Mouse (Mus musculus): Measurements from ENCODE around the gene AI464131. TPM values are rescaled to one million over a fixed set of nuclear protein-coding genes. Genes with fewer than 3 reads are reported as not detected.

The AI464131 gene
- polyA plus RNA-seq, 1 experiment from 2014 or later = 3.9 TPM

GRCm38 (mm10) chr4:41505131-41505551 lies 2.3 kb upstream of the AI464131 start:
- TF ChIP-seq CTCF (IDR thresholded peaks at IDR 0.05; ENCODE audit: low read depth) (peak; percentile 59), EP300 (optimal IDR thresholded peaks at IDR 0.05) (no peak)
- H3K36me3 ChIP-seq (ENCODE audit: control insufficient read depth, insufficient read depth, low read length) = no peaks in the 10 kb centered on the region
- H3K4me1 ChIP-seq (replicated peaks; ENCODE audit: control insufficient read depth, insufficient read depth) = peaks cover 6% of the 10 kb centered on the region; the same call in 1 of the 2 replicates
- H3K27ac ChIP-seq (replicated peaks) = no peak overlapping the region
- H3K4me3 ChIP-seq (ENCODE audit: low read depth, low read length) = no peak overlapping the region
- no peaks in the 10 kb centered on the region for H3K27me3 ChIP-seq (ENCODE audit: control insufficient read depth, insufficient read depth, low read length)
- no peak overlapping the region for H3K9ac ChIP-seq (ENCODE audit: low read length)
- 58% methylated on average over 11 of the region's 11 CpGs for WGBS
- H3K4me2 ChIP-seq (replicated peaks; ENCODE audit: low read depth) = no peak overlapping the region
- H3K9me3 ChIP-seq (ENCODE audit: control insufficient read depth, low read length) = no peaks in the 10 kb centered on the region
- DNase-seq (ENCODE audit: low spot score) = no peak
- no peak for ATAC-seq (ENCODE audit: low FRiP score, low TSS enrichment)

- H3K4me3 ChIP-seq (ENCODE audit: low read depth, low read length) = no peak overlapping the region
- TF ChIP-seq EP300 (optimal IDR thresholded peaks at IDR 0.05) = no peak
- peak; percentile 56 for TF ChIP-seq CTCF (IDR thresholded peaks at IDR 0.05; ENCODE audit: low read depth)
- H3K9ac ChIP-seq (ENCODE audit: low read length) = no peak overlapping the region
- H3K36me3 ChIP-seq (ENCODE audit: control insufficient read depth, insufficient read depth, low read length) = no peaks in the 10 kb centered on the region
- peaks cover 6% of the 10 kb centered on the region; the same call in 1 of the 2 replicates for H3K4me1 ChIP-seq (replicated peaks; ENCODE audit: control insufficient read depth, insufficient read depth)
- WGBS = 70% methylated on average over 5 of the region's 5 CpGs
- no peaks in the 10 kb centered on the region; the same call in 1 of the 2 replicates for H3K27me3 ChIP-seq (ENCODE audit: control insufficient read depth, insufficient read depth, low read length)
- H3K9me3 ChIP-seq (ENCODE audit: control insufficient read depth, low read length) = no peaks in the 10 kb centered on the region
- no peak overlapping the region for H3K4me2 ChIP-seq (replicated peaks; ENCODE audit: low read depth)
- H3K27ac ChIP-seq (replicated peaks) = no peak overlapping the region
- no peak for ATAC-seq (ENCODE audit: low FRiP score, low TSS enrichment)
- no peak for DNase-seq (ENCODE audit: low spot score)
Measured at GRCm38 (mm10) chr4:41504325-41504724, 1.4 kb upstream of the AI464131 start.

GRCm38 (mm10) chr4:41502171-41502940 lies 520 bp downstream of the AI464131 start:
- peaks cover 10% of the 10 kb centered on the region; the same call in 1 of the 2 replicates for H3K4me1 ChIP-seq (replicated peaks; ENCODE audit: control insufficient read depth, insufficient read depth)
- no peaks in the 10 kb centered on the region for H3K9me3 ChIP-seq (ENCODE audit: control insufficient read depth, low read length)
- peak overlapping the region; percentile 67 for H3K27ac ChIP-seq (replicated peaks)
- peak overlapping the region; percentile 89 for H3K4me2 ChIP-seq (replicated peaks; ENCODE audit: low read depth)
- peak; percentile 43 for ATAC-seq (ENCODE audit: low FRiP score, low TSS enrichment)
- peak; percentile 45 for DNase-seq (ENCODE audit: low spot score)
- TF ChIP-seq EP300 (optimal IDR thresholded peaks at IDR 0.05) = no peak
- TF ChIP-seq CTCF (IDR thresholded peaks at IDR 0.05; ENCODE audit: low read depth) = no peak
- 18% methylated on average over 20 of the region's 20 CpGs for WGBS
- H3K4me3 ChIP-seq (ENCODE audit: low read depth, low read length) = peak overlapping the region; percentile 52
- peaks cover 7% of the 10 kb centered on the region for H3K27me3 ChIP-seq (ENCODE audit: control insufficient read depth, insufficient read depth, low read length)
- H3K36me3 ChIP-seq (ENCODE audit: control insufficient read depth, insufficient read depth, low read length) = peaks cover 3% of the 10 kb centered on the region
- peak overlapping the region; percentile 65 for H3K9ac ChIP-seq (ENCODE audit: low read length)

- DNase-seq (ENCODE audit: low spot score) (no peak), ATAC-seq (ENCODE audit: low FRiP score, low TSS enrichment) (no peak)
- peaks cover 5% of the 10 kb centered on the region; the same call in 1 of the 2 replicates for H3K4me1 ChIP-seq (replicated peaks; ENCODE audit: control insufficient read depth, insufficient read depth)
- peaks cover 6% of the 10 kb centered on the region for H3K36me3 ChIP-seq (ENCODE audit: control insufficient read depth, insufficient read depth, low read length)
- H3K9me3 ChIP-seq (ENCODE audit: control insufficient read depth, low read length) = no peaks in the 10 kb centered on the region
- H3K27ac ChIP-seq (replicated peaks) = no peak overlapping the region
- no peak overlapping the region for H3K9ac ChIP-seq (ENCODE audit: low read length)
- TF ChIP-seq EP300 (optimal IDR thresholded peaks at IDR 0.05) = no peak
- no peak for TF ChIP-seq CTCF (IDR thresholded peaks at IDR 0.05; ENCODE audit: low read depth)
- WGBS = 67% methylated on average over 4 of the region's 4 CpGs
- H3K27me3 ChIP-seq (ENCODE audit: control insufficient read depth, insufficient read depth, low read length) = peaks cover 7% of the 10 kb centered on the region
- no peak overlapping the region for H3K4me2 ChIP-seq (replicated peaks; ENCODE audit: low read depth)
- H3K4me3 ChIP-seq (ENCODE audit: low read depth, low read length) = no peak overlapping the region
Measured at GRCm38 (mm10) chr4:41500787-41501186, 2.1 kb downstream of the AI464131 start.

- WGBS = 81% methylated on average over 8 of the region's 8 CpGs
- Histone ChIP-seq H3K9me3 (ENCODE audit: control insufficient read depth, low read length) (no peaks in the 10 kb centered on the region), H3K36me3 (ENCODE audit: control insufficient read depth, insufficient read depth, low read length) (peaks cover 6% of the 10 kb centered on the region), H3K4me1 (replicated peaks; ENCODE audit: control insufficient read depth, insufficient read depth) (peaks cover 5% of the 10 kb centered on the region; the same call in 1 of the 2 replicates), H3K4me2 (replicated peaks; ENCODE audit: low read depth) (no peak overlapping the region), H3K9ac (ENCODE audit: low read length) (no peak overlapping the region), H3K27me3 (ENCODE audit: control insufficient read depth, insufficient read depth, low read length) (peaks cover 7% of the 10 kb centered on the region), H3K4me3 (ENCODE audit: low read depth, low read length) (no peak overlapping the region), H3K27ac (replicated peaks) (no peak overlapping the region)
- TF ChIP-seq CTCF (IDR thresholded peaks at IDR 0.05; ENCODE audit: low read depth) = no peak
- no peak for TF ChIP-seq EP300 (optimal IDR thresholded peaks at IDR 0.05)
- DNase-seq (ENCODE audit: low spot score) = no peak
- ATAC-seq (ENCODE audit: low FRiP score, low TSS enrichment) = no peak
Measured at GRCm38 (mm10) chr4:41499619-41500018, 3.3 kb downstream of the AI464131 start.

GRCm38 (mm10) chr4:41498921-41499391 lies 3.9 kb downstream of the AI464131 start:
- Histone ChIP-seq H3K4me3 (ENCODE audit: low read depth, low read length) (no peak overlapping the region; the same call in 1 of the 2 replicates), H3K9me3 (ENCODE audit: control insufficient read depth, low read length) (no peaks in the 10 kb centered on the region), H3K27ac (replicated peaks) (no peak overlapping the region), H3K4me2 (replicated peaks; ENCODE audit: low read depth) (no peak overlapping the region), H3K4me1 (replicated peaks; ENCODE audit: control insufficient read depth, insufficient read depth) (peaks cover 5% of the 10 kb centered on the region; the same call in 1 of the 2 replicates), H3K27me3 (ENCODE audit: control insufficient read depth, insufficient read depth, low read length) (peaks cover 7% of the 10 kb centered on the region), H3K9ac (ENCODE audit: low read length) (no peak overlapping the region), H3K36me3 (ENCODE audit: control insufficient read depth, insufficient read depth, low read length) (peaks cover 6% of the 10 kb centered on the region)
- no peak for ATAC-seq (ENCODE audit: low FRiP score, low TSS enrichment)
- DNase-seq (ENCODE audit: low spot score) = no peak
- TF ChIP-seq CTCF (IDR thresholded peaks at IDR 0.05; ENCODE audit: low read depth) (no peak), EP300 (optimal IDR thresholded peaks at IDR 0.05) (no peak)
- 46% methylated on average over 43 of the region's 43 CpGs for WGBS

Data from stomach, postnatal 0 days (tissue).